Comparison of ENCODE assay signal across 1 mouse cellular context in genomic region chr3:50405915-50406314, GRCm38 (mm10).
TF ChIP-seq lines count a peak whose summit lies in the region.

No protein-coding gene starts in this region.

TF ChIP-seq in MEL, 35 proteins besides CTCF, POLR2A, EP300 and RAD21:
- TF ChIP-seq UBTF (IDR thresholded peaks at IDR 0.05; ENCODE audit: borderline replicate concordance, insufficient read depth, low read depth, low read length) = no peak
- no peak for TF ChIP-seq MEF2A (IDR thresholded peaks at IDR 0.05; ENCODE audit: extremely low read depth, insufficient replicate concordance, low read depth, low read length, poor library complexity, severe bottlenecking)
